Mouse (Mus musculus) left cerebral cortex, adult 8-10 months (tissue): ENCODE results near the gene Txndc2. TPM values are rescaled to one million over a fixed set of nuclear protein-coding genes. Genes with fewer than 3 reads are reported as not detected.

Experiments used
- DNase-seq, 2 experiments: peaks; one replicate each; pipeline ENCODE4 v3.0.0; 2022; ENCODE audit warnings: low spot score in 2 of 2
- total RNA-seq, 4 experiments: library from RNA; stranded (reverse); gene quantifications; 2 replicates each; pipeline ENCODE4 v1.2.4; 2022

Txndc2 gene
- total RNA-seq, 4 experiments from 2014 or later: 0.25 TPM; not detected in 3

- DNase-seq: peak; percentile 91 to 97
These were observed 28.2 kb downstream of the Txndc2 start, which contains the start of gene Vapa for GRCm38 (mm10) chr17:65613463-65614412. Gene Vapa, minus strand, starts transcription at chr17:65613555.

DNA sequence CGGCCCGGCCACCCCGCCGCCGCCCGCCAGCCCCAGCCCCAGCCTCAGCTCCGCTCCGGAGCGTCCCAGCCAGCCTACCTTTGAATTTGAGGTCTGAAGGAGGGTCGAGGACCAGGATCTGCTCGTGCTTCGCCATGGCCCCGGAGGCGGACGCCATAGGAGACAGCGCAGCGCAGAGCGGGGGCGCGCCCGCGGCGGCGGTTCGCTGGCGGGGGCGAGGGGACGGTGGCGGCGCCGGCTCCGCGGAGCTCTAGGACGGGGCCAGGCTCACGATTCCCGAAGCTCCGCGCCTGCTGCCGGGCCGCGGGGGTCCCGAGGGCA lies 28.9 kb downstream of the Txndc2 start:
- no peak for DNase-seq

DNA sequence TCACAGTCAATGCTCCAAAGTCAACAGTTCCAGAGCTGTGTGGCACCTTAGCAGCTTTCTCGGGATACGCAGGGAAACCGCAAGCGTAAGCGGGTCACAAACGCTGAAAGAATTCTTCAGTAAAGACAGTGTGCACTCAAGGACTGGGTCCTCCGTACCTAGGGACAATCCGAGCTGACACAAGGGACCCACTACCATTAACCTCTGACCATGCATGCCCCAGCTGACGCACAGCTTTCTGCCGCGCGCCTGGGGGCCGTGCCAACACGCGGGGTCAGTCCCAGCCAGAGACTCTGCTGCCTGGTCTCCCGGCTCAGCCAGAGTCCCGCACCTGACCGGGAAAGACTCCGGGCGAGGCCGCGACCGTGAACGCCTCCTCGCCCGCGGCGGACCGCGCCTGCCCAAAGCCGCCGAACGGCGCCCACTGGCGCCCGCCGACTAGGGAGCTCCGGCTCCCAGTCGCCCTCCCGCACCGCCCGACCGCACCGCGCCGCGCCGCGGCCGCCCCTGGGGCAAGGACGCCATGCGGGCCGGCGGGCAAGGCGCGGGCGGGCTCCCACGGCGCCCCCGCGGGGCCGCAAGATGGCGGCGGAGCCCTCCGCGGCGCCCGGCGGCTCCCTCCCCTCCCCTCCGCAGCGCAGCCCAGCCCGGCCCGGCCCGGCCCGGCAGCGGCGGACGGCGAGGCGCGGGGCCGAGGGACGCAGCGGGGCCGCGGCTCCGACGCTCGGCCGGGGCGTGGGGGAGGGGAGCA lies 29.4 kb downstream of the Txndc2 start:
- peak in 1 of 2 experiments; percentile 40 for DNase-seq

DNA sequence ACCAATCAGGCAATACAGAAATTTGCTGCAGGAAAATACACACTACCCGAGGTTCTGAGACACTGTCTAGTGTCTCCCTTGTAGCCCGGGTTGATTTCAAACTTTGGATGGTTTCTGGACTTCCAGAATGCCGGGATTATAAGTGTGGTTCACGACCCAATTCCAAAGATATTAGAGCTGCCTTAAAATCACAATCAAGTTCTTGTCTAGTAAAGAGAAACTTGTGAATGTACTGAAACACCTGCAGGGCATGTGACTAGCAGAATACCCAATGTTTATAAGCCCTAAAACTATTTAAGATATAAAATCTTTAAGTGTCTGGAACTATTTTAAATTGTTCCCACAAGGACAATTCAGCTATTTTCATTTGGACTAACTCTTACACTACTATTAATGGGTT lies 30.2 kb downstream of the Txndc2 start:
- no peak for DNase-seq

DNA sequence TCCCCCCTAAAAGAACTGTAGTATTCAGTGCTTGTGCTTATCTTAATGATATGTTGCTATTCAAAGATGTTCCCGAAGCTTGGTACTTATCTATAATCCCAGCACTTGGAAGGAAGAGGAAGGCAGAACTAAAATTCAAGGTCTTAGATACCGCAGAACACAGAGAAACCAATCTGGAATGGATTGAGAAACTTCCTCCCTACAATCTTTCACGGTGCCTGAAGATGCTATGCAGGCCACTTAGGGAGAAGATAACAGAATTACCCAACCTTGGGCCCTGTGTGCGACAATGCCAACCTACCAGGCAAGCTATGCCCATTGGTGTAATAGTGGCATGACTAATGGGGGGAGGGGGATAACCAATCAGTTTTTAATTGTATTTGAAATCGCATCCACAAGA lies 33.2 kb downstream of the Txndc2 start:
- DNase-seq: no peak

GRCm38 (mm10) chr17:65608312-65608687 lies 33.7 kb downstream of the Txndc2 start:
- DNase-seq: no peak

- DNase-seq: no peak
These were observed 34.2 kb downstream of the Txndc2 start for GRCm38 (mm10) chr17:65607574-65608311.

GRCm38 (mm10) chr17:65606014-65606413 lies 36.0 kb downstream of the Txndc2 start:
- DNase-seq: no peak

- no peak for DNase-seq
These were observed 37.1 kb downstream of the Txndc2 start for GRCm38 (mm10) chr17:65604892-65605291.

DNA sequence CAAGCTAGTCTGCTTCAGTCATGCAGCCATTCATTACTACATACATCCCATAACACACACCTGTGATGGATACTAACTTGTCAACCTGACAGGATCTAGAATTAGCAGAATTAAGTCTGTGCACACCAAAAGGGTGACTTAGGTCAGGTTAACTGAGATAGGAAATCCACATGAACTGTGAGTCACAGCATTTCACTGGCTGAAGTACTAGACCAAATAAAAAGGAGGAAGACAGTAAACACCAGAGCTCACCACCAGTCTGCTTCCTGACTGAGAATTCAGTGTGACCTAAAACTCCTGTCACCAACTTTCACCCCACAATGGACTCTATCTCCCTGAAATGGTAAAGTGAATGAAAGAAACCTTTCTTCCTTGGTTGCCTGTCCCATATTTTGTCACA lies 37.7 kb downstream of the Txndc2 start:
- no peak for DNase-seq

- no peak for DNase-seq
These were observed 44.0 kb downstream of the Txndc2 start for GRCm38 (mm10) chr17:65597857-65598486.

DNA sequence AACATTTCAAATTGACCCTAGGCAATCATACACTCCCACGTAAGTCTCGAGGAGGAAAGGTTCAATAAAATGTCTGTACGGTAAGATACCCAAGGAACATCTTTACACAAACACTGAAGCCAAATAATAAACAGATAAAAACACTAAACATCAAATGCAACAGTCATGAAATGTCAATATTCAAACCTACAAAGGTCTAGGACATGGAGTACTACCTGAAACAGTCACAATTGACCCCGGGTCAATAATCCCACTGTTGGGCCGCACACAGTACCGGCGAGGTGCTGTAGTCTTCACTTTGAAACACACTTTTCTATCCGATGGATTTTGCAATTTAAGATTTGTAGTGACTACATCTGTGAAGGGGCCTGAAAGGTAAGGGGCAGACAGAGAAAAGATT lies 47.3 kb downstream of the Txndc2 start:
- DNase-seq: no peak

Other genes starting within 250 kb of the Txndc2 start
- gene Tmem232, start 101.4 kb downstream of the Txndc2 start, total RNA-seq: 1 to 10 TPM; 1.9 to 4.3 (median 2.6) TPM
- gene Vapa, start 28.6 kb downstream of the Txndc2 start, total RNA-seq: 100 to 1,000 TPM; 127 to 162 (median 147) TPM
- gene Rab31, start 130.6 kb upstream of the Txndc2 start, total RNA-seq: 10 to 100 TPM; 57.5 to 61.3 (median 58.3) TPM
- gene Ppp4r1, start 140.4 kb upstream of the Txndc2 start, total RNA-seq: 10 to 100 TPM; 42.5 to 59.2 (median 48.4) TPM
- gene Ralbp1, start 243.6 kb upstream of the Txndc2 start, total RNA-seq: 10 to 100 TPM; 64.6 to 75.2 (median 69.3) TPM